Mouse (Mus musculus): Measurements from ENCODE around the gene Kbtbd13. TPM values are rescaled to one million over a fixed set of nuclear protein-coding genes. Genes with fewer than 3 reads are reported as not detected.

The Kbtbd13 gene
- 0.28 TPM for polyA plus RNA-seq (2014; fragmentation: Illumina TruSeq; extraction: RNeasy Lipid Tissue Mini Kit (QIAGEN cat#74804); ENCODE audit: low read depth, low replicate concordance)

GRCm38 (mm10) chr9:65391613-65391964 lies at the start of gene Kbtbd13:
TSS of gene Kbtbd13 (minus strand) at chr9:65391652.

GRCm38 (mm10) chr9:65435671-65436301 lies 44.3 kb upstream of the Kbtbd13 start, which contains the start of gene Mtfmt:
TSS of gene Mtfmt (plus strand) at chr9:65435782.

DNA sequence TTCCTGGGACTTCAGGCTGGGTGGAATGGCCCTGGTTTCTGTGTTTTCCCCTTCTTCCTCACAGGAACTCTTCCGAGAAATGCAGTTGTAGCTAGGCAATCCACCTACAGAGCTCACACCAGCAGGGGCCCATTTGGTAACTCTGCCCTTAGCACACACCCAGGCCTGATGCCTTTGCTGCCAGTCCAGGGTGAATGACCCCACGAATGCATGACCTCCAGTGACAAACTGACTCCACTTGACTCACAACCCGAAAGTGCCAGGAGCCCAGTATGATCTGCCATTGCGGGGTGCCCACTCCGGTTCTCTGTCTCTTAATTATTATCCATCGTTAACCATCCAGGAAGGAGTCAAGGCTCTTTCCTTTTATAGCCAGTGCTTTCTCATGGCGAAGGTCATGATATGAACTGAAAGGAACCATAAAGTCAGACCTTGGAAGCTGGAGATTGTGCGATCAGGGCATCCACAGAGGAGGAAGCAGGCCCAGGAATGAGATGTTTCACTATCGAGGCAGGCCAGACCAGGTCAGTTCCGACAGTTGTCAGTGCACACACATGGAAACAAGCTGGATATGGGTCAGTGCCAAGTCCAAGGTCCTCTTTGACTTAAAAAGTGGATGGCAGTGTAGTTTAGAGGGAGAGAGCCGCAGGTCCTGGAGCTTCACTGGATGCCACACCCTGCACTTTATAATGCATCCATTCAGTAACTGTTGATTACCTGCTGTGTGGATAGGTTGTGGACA lies 31.5 kb upstream of the Kbtbd13 start, which contains the start of gene Slc51b:
Gene Slc51b (minus strand): TSS at position 196 of the 742 bp plus-strand sequence.

GRCm38 (mm10) chr9:65398279-65398678 lies 6.8 kb upstream of the Kbtbd13 start, which contains the start of gene Rasl12:
TSS of gene Rasl12 (plus strand) at chr9:65398506.

GRCm38 (mm10) chr9:65360641-65361448 lies 30.6 kb downstream of the Kbtbd13 start, which contains the start of gene Ubap1l:
TSS of gene Ubap1l (plus strand) at chr9:65361041.

GRCm38 (mm10) chr9:65345854-65346475 lies 45.5 kb downstream of the Kbtbd13 start, which contains the start of gene Pdcd7:
TSS of gene Pdcd7 (plus strand) at chr9:65346104.

Other genes starting within 250 kb of the Kbtbd13 start
- 8.5 TPM for gene Parp16, start 196.3 kb downstream of the Kbtbd13 start, polyA plus RNA-seq (2014; fragmentation: Illumina TruSeq; extraction: RNeasy Lipid Tissue Mini Kit (QIAGEN cat#74804); ENCODE audit: low read depth, low replicate concordance)
- 7.9 TPM for gene Cilp, start 126.5 kb downstream of the Kbtbd13 start, polyA plus RNA-seq (2014; fragmentation: Illumina TruSeq; extraction: RNeasy Lipid Tissue Mini Kit (QIAGEN cat#74804); ENCODE audit: low read depth, low replicate concordance)
- gene Clpx, start 97.4 kb downstream of the Kbtbd13 start, polyA plus RNA-seq (2014; fragmentation: Illumina TruSeq; extraction: RNeasy Lipid Tissue Mini Kit (QIAGEN cat#74804); ENCODE audit: low read depth, low replicate concordance) = 98.3 TPM
- gene Pdcd7, start 45.5 kb downstream of the Kbtbd13 start, polyA plus RNA-seq (2014; fragmentation: Illumina TruSeq; extraction: RNeasy Lipid Tissue Mini Kit (QIAGEN cat#74804); ENCODE audit: low read depth, low replicate concordance) = 11.3 TPM
- not detected for gene Ubap1l, start 30.6 kb downstream of the Kbtbd13 start, polyA plus RNA-seq (2014; fragmentation: Illumina TruSeq; extraction: RNeasy Lipid Tissue Mini Kit (QIAGEN cat#74804); ENCODE audit: low read depth, low replicate concordance)
- 2.4 TPM for gene Rasl12, start 6.9 kb upstream of the Kbtbd13 start, polyA plus RNA-seq (2014; fragmentation: Illumina TruSeq; extraction: RNeasy Lipid Tissue Mini Kit (QIAGEN cat#74804); ENCODE audit: low read depth, low replicate concordance)
- 25.8 TPM for gene Slc51b, start 31.3 kb upstream of the Kbtbd13 start, polyA plus RNA-seq (2014; fragmentation: Illumina TruSeq; extraction: RNeasy Lipid Tissue Mini Kit (QIAGEN cat#74804); ENCODE audit: low read depth, low replicate concordance)
- 27.8 TPM for gene Mtfmt, start 44.1 kb upstream of the Kbtbd13 start, polyA plus RNA-seq (2014; fragmentation: Illumina TruSeq; extraction: RNeasy Lipid Tissue Mini Kit (QIAGEN cat#74804); ENCODE audit: low read depth, low replicate concordance)
- gene Spg21, start 69.3 kb upstream of the Kbtbd13 start, polyA plus RNA-seq (2014; fragmentation: Illumina TruSeq; extraction: RNeasy Lipid Tissue Mini Kit (QIAGEN cat#74804); ENCODE audit: low read depth, low replicate concordance) = 103 TPM
- gene Ankdd1a, start 128.5 kb upstream of the Kbtbd13 start, polyA plus RNA-seq (2014; fragmentation: Illumina TruSeq; extraction: RNeasy Lipid Tissue Mini Kit (QIAGEN cat#74804); ENCODE audit: low read depth, low replicate concordance) = not detected
- gene Plekho2, start 188.4 kb upstream of the Kbtbd13 start, polyA plus RNA-seq (2014; fragmentation: Illumina TruSeq; extraction: RNeasy Lipid Tissue Mini Kit (QIAGEN cat#74804); ENCODE audit: low read depth, low replicate concordance) = 0.66 TPM
- 1.2 TPM for gene Pif1, start 195.5 kb upstream of the Kbtbd13 start, polyA plus RNA-seq (2014; fragmentation: Illumina TruSeq; extraction: RNeasy Lipid Tissue Mini Kit (QIAGEN cat#74804); ENCODE audit: low read depth, low replicate concordance)
- gene Rbpms2, start 238.0 kb upstream of the Kbtbd13 start, polyA plus RNA-seq (2014; fragmentation: Illumina TruSeq; extraction: RNeasy Lipid Tissue Mini Kit (QIAGEN cat#74804); ENCODE audit: low read depth, low replicate concordance) = 11.6 TPM

Measured in sigmoid colon, adult 10 weeks (tissue).